Mouse (Mus musculus) CD4-positive helper T cell, adult 2 months (primary cell): Measurements from ENCODE around the gene Chsy1.
A peak's percentile ranks its signal among the peaks of the same experiment; 100 is the strongest.

ENCODE experiments used
- DNase-seq: peaks from one replicate; pipeline ENCODE4 v3.0.0-alpha.2; 2012; ENCODE audit warnings: low read depth, missing footprints, low spot score

Chsy1 gene

DNA sequence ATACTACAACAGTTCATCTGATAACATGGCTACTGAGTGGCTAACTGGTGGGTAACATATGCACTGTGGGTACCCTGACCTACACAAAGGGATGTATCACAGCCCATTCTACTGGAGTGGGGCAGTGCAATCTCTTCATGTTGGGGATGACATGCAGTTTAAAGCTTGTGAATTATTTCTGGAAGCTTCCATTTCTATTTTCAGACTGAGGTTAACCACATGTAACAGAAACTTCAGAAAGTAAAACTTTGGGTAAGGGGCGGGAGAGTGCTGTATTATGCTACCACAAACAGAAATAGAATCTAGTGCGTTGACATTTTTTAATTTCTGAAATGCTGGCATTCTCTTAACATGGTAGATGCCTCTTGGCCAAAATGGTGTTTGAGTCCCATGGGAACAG is 100.6 kb downstream of the Chsy1 start:
- peak; percentile 28 for DNase-seq

DNA sequence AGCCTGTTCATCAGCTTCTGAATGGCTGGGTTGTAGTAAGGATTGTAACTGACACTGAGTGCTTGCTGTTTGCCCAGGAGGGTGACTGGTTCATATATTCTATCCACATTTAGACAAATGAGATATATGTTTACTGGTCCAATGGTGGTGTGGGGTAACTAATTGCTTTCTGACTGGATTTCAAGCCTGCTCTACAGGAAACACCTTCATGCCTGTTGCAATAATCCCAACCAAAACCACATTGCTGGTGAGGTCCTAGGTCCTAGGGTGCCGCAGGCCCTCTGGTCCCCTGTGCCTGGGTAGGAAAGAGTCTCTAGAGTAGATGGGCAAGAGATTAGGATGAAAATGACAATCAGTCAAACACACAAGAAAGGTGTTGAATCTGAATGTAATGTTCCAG is 103.6 kb downstream of the Chsy1 start:
- no peak for DNase-seq

DNA sequence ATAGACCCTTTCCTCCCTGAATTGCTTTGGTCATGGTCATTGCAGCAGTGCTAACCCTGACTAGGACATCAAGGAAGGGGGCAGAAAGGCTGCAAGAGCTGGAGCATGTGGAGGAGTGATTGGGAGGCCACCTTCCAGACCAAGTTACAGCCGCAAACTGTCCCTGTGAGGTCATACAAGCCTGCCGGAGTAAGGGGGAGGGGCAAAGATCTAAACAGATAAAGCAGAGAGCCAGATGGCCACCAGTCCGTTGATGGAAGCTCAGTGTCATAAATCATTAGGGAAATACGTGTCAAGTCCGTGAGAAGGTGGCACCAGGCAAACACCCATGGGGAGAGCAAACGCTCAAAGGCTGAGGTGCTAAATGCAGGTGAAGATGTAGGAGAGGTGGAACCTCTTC is 105.2 kb downstream of the Chsy1 start:
- DNase-seq: no peak

DNA sequence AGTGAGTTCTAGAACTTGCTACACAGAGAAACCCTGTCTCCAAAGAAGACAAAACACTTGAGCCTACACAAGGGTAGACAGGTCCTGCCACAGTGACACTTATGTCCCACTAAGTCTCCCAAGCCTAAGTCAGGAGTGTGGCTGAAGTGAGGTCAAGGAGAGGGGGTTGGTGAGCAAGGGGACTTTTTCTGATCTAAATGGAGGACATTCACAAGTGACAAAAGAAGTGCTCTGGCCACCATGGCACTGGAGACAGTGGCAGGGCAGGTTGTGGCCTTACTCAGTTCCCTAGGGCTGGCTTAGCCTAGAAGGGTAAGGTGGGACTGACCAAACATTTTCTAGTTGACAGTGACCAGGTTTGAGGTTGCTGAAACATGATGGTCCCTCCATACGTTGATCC is 106.6 kb downstream of the Chsy1 start:
- DNase-seq: no peak

DNA sequence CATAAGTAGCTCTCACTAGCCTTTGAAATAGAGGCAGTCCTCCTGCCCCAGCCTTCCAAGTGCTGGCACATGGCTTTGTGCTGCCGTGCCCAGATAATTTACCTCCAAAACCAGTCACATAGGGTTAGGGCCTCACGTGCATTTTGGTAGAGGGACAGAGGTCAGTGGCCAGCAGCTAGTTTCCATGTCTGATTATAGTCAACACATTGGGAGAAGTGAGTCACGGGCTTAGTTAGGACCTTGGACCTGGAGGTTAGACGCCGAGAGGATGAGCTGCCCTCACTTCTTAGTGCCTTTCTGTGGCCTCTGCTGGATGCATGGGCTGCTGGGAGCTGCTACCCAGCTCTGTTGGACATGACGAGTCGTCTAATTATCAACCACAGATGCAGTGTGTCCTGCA is 107.7 kb downstream of the Chsy1 start:
- DNase-seq: no peak

DNA sequence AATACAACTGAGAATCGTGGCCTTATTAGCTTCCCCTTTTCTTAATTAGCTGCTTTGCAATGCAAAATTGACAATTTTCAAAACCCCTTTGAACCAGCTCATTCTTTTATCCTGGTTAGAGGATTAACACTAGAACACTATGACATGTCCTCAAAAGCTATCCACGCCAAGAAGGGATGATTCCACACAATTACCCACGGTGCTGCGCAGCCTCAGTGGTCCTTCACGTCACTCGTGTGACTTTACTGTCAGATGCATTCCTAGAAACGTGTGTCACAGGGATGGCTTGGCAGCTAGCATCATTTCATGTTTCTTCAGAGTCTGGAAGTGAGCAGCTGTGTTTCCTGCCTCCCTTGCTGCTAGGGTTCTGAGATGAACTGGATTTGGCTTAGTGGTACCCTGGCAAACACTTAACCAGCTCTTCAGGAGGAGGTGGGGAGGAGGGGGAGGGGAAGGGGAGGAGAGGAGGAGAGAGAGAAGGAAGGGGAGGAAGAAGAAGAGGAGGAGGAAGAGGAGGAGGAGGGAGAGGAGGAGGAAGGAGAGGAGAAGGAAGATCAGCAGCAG is 108.3 kb downstream of the Chsy1 start:
- no peak for DNase-seq

DNA sequence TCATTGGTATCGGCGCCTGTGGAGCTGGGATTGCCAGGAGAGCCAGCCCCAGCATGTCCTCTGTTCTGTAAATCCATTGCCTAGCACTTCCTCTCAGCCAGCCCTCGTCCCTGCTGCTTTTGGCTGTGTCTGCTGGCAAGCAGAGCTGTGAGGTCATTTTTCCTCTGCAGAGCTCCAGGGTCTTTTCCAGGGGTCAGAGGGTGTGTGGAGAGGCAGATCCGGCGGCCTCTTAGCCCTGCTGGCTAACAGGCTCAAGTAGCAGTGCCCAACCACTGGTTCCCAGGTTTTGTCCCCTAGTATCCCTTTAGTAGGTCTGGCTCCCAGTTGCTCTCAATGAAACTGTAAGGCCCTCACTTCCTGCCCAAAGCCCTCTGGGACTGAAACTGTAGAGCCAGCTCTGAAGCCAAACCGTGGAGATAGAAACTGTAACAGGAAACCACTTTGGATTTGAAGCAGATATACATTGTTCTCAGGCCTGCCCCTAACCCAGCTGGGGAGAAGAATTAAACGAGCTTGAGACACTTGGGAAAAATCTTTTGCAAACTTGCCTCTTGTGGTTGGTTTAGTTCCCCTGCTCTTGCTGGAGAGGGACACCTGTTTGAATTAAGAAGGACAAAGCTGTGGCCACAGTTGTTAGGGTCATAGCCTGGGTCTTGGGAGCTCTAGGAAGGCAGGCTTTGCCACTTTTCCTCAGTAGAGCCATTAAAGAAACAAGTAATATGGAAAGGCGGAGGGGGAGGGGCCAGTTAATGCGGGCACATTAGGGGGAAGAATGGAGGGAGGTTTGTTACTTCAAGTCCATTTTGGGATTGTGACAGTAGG is 109.1 kb downstream of the Chsy1 start:
- no peak for DNase-seq

DNA sequence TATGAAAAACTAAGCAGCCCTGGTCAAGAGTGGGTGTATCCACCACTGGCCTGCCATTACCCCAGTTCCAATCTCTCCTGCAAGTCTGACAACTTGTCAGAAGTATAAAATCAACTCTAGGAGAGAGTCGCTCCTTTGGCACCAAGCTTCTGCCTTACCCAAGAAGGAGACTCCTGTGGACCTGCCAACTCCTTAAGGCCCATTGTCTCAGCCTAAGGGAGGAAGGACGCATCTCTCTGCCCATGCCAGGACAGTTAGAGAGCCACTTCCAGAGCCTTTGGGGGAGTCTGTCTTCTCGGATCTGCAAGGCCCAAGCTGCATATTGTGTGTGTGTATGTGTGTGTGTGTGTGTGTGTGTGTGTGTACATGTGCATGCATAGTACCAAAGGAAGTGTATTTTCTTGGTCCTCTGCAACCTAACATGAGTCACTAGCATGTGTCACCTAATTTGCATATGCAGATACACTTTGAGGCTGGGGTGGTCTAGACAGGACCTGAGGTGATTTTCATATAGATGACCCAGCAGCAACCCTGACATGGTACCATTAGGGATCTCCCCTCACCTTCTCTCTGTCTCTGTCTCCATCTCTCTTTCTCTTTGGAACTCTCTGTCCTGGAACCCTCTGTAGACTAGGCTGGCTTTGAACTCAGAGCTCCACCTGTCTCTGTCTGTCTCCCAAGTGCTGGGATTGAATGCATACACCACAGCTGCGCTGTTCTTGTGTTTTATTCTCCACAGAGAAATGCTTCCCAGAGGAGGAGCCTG is 109.9 kb downstream of the Chsy1 start:
- no peak for DNase-seq

DNA sequence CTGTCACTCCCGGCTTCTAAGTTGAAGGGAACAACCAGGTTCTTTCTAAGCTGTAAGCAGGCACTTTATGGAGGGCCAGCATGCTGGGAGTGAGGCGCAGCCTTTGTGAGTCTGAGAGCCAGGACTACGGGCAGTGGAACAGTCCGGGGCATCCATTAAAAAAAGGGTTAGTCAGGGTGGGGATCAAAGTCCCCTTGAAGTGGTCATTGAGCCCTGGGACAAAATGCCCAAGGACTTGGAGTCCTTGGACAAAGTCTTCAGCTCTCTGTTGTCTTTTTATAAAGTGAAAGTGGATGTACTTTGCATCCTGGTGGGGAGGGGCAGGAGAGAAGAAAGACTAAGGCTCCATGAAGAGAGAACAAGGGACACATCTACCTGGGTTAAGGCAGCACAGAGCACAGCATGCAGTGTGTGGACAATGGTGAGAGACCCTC is 110.5 kb downstream of the Chsy1 start:
- no peak for DNase-seq

DNA sequence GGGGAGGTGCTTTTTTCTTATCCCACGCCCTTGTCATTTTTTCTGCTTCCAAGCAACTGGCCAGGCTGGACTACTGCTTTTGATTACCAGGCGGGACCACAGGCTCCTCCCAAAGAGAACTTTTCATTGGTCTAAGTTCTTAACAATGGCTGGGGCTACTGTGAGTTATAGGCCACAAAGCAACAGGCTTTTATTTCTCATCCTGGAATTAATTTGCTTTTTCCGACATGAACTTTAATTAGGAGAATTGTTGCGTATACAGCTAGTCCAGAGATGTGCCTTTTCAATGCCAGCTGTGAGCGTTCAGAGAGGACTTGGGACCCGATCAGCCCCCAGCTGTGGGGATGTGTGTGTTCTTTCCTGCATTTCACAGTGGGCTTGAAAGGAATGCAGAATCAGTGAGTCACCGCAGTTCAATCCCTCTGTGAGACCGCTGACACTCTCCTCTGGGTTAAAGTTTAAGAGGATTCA is 113.3 kb downstream of the Chsy1 start:
- no peak for DNase-seq
